Mouse (Mus musculus): ENCODE measurements at regions not wholly inside any gene's neighbourhood (a gene's known extent, or its start where the extent isn't known, plus 50 kb on each side); places are given as distances from the start of the nearest gene placed in this dataset.

DNA sequence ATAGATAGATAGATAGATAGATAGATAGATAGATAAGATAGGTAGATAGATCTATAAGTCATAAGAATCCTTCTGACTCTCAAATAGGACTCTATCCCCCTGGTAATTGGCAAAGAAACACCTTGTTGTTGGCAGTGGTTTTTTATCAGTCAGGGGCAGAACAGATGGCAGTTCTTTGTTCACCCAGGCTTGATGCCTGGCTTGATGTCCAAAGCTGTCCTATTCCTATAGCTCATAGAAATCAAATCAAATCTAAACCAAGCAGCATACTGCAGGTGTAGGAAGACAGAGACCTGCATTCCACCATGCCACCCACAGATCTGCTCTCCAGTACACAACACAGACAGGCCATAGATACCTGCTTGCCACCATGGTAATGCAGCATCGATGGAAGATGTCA is 180.3 kb upstream of the Dusp21 start:
- in situ Hi-C loops (cut with MboI, MseI): no loop called here

DNA sequence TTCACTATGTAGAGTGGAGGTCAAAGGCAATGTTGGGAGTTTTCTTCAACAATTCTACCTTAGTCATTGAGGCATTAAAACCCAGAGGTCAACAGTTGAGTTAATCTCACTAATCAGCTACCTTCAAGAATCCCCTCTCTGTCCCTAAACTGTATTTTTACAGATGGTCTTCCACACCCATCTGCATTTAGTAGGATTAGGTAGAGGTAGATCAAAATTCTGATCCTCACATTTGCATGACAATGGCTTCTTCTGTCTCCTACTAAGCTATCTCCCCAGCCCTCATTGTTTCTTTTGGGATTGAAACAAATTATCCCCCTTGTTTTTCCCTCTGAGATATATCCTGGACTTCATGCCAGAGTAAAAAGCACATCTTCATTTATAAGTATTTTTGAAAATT is 131.3 kb upstream of the Dusp21 start:
- in situ Hi-C loops (cut with MboI, MseI): no loop called here

DNA sequence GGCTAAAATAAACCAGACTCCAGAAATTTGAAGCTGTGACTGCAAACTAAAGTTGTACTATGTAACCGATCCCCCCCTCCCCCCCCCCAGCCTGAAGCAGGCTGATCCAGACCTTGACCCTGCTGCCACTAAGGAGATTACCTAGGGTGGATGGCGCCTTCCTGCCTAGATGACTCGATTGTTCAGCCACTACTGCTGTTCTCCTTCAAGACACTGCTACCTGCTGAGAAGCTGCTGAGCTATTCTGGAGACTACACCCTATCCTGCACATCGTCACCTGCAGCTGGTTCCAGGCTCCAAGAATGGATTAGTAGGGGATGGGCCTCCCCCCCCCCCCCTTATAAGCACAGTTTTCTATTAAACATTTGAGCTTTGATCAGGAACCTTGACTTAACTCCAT is 97.0 kb upstream of the Dusp21 start:
- in situ Hi-C loops (cut with MboI, MseI): no loop called here

DNA sequence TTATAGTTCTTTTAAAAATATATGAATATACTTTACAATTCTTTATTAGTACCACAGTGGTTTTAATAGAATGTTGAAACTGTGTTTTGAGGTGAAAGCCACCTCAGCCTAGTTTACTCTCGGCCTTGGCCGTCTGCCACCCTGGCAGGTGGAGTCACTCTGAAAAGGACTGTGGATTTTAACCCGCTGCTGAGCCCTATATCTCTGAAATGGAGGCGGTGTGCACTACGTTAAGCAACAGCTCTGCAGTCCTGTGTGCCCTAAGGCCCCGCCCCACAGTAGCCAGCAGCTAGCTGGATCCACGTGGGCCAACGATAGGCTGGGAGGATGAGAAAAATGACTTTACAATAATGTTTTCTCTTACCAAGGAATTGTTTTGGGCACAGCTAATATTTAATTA is 64.2 kb upstream of the Dusp21 start:
- in situ Hi-C loops (cut with MboI, MseI): no loop called here

DNA sequence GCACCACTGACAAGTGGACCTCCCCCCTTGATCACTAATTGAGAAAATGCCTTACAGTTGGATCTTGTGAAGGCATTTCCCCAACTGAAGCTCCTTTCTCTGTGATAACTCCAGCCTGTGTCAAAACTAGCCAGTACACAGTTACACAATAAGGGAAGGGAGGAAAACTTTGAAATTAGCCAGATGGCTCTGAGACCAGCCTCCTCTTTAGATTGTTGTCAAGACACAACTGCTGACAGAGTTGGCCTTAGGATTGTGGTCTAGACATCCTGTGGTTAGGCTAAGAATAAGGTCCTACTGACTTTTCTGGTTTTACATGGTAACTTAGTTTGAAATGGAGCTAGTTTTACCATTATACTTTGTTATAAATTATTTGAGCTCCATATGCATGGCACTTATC is 52.4 kb upstream of the Dusp21 start:
- in situ Hi-C loops (cut with MboI, MseI): loop anchor here (10.0 kb wide), 1 partner anchor 1088 kb away; no protein-coding TSS in a partner anchor
